Mouse (Mus musculus): ENCODE measurements at regions not wholly inside any gene's neighbourhood (a gene's known extent, or its start where the extent isn't known, plus 50 kb on each side); places are given as distances from the start of the nearest gene placed in this dataset.

DNA sequence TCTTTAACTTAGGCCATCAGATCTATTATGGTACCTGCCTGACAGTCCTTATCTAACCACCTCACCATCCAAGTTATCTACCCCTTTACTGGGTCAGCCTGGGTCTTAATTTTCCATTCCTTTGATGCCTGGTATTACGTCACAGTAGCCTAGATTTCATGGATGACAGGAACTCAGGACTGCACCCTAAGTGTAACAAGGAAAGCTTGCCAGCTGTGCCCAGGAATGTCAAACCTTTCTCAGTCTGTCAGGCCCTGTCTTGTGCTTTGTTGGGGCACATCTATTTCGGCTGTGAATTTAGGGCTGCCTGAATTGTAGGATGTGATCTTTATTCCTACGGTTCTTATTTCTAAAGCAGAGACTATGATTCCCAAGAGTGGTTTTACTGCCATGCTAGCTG, 94.6 kb upstream of the Arhgap5 start:
- Histone ChIP-seq H3K4me3 (ENCODE audit: low read depth, low read length) (no peak overlapping the region), H3K9me3 (ENCODE audit: control insufficient read depth, low read length) (no peaks in the 10 kb centered on the region), H3K36me3 (ENCODE audit: control insufficient read depth, insufficient read depth, low read length) (no peaks in the 10 kb centered on the region), H3K9ac (ENCODE audit: low read length) (no peak overlapping the region), H3K27ac (ENCODE audit: low read depth, low read length) (no peak overlapping the region), H3K4me2 (ENCODE audit: low read depth) (no peak overlapping the region), H3K27me3 (ENCODE audit: control insufficient read depth, insufficient read depth, low read length) (no peaks in the 10 kb centered on the region), H3K4me1 (ENCODE audit: control insufficient read depth, insufficient read depth, low read length) (0 out of 2 replicates have a peak, but pooled peaks cover 5% of the 10 kb centered on the region)
- no peak for ATAC-seq (ENCODE audit: insufficient read depth, low FRiP score, low TSS enrichment)
- WGBS = 82% methylated on average over 3 of the region's 3 CpGs
- DNase-seq (ENCODE audit: low spot score) = no peak

- H3K4me1 ChIP-seq (ENCODE audit: control insufficient read depth, insufficient read depth, low read length) = 0 out of 2 replicates have a peak, but pooled peaks cover 5% of the 10 kb centered on the region
- no peak overlapping the region for H3K27ac ChIP-seq (ENCODE audit: low read depth, low read length)
These were observed 91.6 kb upstream of the Arhgap5 start for GRCm38 (mm10) chr12:52412172-52412571.

DNA sequence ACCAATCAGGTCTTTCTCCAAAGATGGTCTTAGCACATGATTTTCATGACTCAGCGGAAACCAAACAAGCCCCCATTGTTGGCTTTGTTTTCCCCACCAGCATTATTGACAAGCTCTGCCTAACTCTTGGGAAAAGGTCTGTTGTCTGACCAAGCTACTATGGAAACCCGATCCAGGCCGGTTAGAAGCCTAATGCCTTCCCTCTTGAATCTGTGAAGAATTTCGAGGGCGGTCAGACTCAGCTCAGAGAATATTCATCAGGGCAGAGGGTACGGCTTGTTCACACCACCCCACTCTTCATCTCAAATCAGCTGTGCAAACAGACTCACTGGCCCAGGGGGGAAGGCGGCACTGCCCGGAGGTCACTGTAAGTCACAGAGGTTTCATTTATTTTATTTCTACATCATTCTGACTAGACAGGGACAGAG, 90.7 kb upstream of the Arhgap5 start:
- Histone ChIP-seq H3K4me2 (ENCODE audit: low read depth) (0 out of 2 replicates have a peak overlapping the region, but pooled peaks have one; percentile 9), H3K4me3 (ENCODE audit: low read depth, low read length) (no peak overlapping the region), H3K4me1 (ENCODE audit: control insufficient read depth, insufficient read depth, low read length) (0 out of 2 replicates have a peak, but pooled peaks cover 5% of the 10 kb centered on the region), H3K27ac (ENCODE audit: low read depth, low read length) (peak overlapping the region; percentile 60; the same call in 1 of the 2 replicates), H3K27me3 (ENCODE audit: control insufficient read depth, insufficient read depth, low read length) (no peaks in the 10 kb centered on the region), H3K9me3 (ENCODE audit: control insufficient read depth, low read length) (no peaks in the 10 kb centered on the region), H3K36me3 (ENCODE audit: control insufficient read depth, insufficient read depth, low read length) (no peaks in the 10 kb centered on the region), H3K9ac (ENCODE audit: low read length) (no peak overlapping the region)
- 21% methylated on average over 8 of the region's 8 CpGs for WGBS
- DNase-seq (ENCODE audit: low spot score) = peak; percentile 66
- peak; percentile 16; the same call in 1 of the 2 replicates for ATAC-seq (ENCODE audit: insufficient read depth, low FRiP score, low TSS enrichment)

More at GRCm38 (mm10) chr12:52412172-52412571, 91.6 kb upstream of the Arhgap5 start:
- DNase-seq (ENCODE audit: low spot score) = no peak
- ATAC-seq (ENCODE audit: insufficient read depth, low FRiP score, low TSS enrichment) = no peak
- no peaks in the 10 kb centered on the region for H3K27me3 ChIP-seq (ENCODE audit: control insufficient read depth, insufficient read depth, low read length)
- no peak overlapping the region for H3K4me2 ChIP-seq (ENCODE audit: low read depth)
- H3K9ac ChIP-seq (ENCODE audit: low read length) = no peak overlapping the region
- H3K4me3 ChIP-seq (ENCODE audit: low read depth, low read length) = no peak overlapping the region
- no peaks in the 10 kb centered on the region for H3K9me3 ChIP-seq (ENCODE audit: control insufficient read depth, low read length)
- WGBS = 70% methylated on average over 4 of the region's 4 CpGs
- no peaks in the 10 kb centered on the region for H3K36me3 ChIP-seq (ENCODE audit: control insufficient read depth, insufficient read depth, low read length)

- DNase-seq (ENCODE audit: low spot score) (no peak), ATAC-seq (ENCODE audit: insufficient read depth, low FRiP score, low TSS enrichment) (no peak)
- Histone ChIP-seq H3K36me3 (ENCODE audit: control insufficient read depth, insufficient read depth, low read length) (no peaks in the 10 kb centered on the region), H3K9me3 (ENCODE audit: control insufficient read depth, low read length) (no peaks in the 10 kb centered on the region), H3K27me3 (ENCODE audit: control insufficient read depth, insufficient read depth, low read length) (no peaks in the 10 kb centered on the region), H3K4me3 (ENCODE audit: low read depth, low read length) (no peak overlapping the region), H3K27ac (ENCODE audit: low read depth, low read length) (no peak overlapping the region), H3K4me2 (ENCODE audit: low read depth) (no peak overlapping the region), H3K4me1 (ENCODE audit: control insufficient read depth, insufficient read depth, low read length) (no peaks in the 10 kb centered on the region), H3K9ac (ENCODE audit: low read length) (no peak overlapping the region)
- WGBS = 89% methylated on average over 1 of the region's 1 CpGs
These were observed 81.0 kb upstream of the Arhgap5 start for GRCm38 (mm10) chr12:52422729-52423128.

DNA sequence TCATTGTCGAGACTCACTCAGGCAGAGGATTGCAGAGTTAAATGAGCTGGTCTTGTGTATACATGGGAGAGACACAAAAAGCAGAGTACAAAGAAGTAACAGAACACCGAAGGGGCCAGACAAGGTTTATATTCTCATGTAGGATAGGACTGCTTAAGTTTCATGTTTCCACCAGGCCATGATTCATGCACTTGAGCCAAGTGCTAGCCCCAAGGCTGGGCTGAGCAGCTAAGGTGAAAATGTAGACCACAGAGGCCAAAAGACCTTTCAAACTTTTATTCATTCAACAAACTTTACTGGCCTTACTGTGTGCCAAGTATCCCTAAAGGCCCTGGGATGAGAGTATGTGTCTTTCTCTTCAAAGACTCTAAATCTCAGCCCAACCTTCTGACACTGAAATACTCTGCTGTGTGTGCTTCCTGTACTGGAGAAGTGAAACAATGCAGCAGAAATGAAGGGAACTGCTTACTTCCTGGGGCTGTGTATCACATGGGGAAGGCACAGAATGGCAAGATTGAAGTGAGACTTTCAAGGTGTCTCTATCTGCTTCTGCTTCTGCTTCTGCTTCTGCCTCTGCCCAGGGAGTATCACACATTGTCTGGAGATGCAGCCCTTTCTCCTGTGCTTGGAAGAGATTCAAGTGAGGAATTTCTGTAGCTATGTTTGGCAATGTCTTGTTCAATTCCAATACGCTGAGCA, 79.3 kb upstream of the Arhgap5 start:
- ATAC-seq (ENCODE audit: insufficient read depth, low FRiP score, low TSS enrichment) (no peak), DNase-seq (ENCODE audit: low spot score) (no peak)
- H3K4me1 ChIP-seq (ENCODE audit: control insufficient read depth, insufficient read depth, low read length) = no peaks in the 10 kb centered on the region
- H3K27ac ChIP-seq (ENCODE audit: low read depth, low read length) = no peak overlapping the region
- 90% methylated on average over 3 of the region's 3 CpGs for WGBS
- H3K27me3 ChIP-seq (ENCODE audit: control insufficient read depth, insufficient read depth, low read length) = no peaks in the 10 kb centered on the region
- H3K4me3 ChIP-seq (ENCODE audit: low read depth, low read length) = no peak overlapping the region
- H3K9ac ChIP-seq (ENCODE audit: low read length) = no peak overlapping the region
- H3K9me3 ChIP-seq (ENCODE audit: control insufficient read depth, low read length) = no peaks in the 10 kb centered on the region
- no peaks in the 10 kb centered on the region for H3K36me3 ChIP-seq (ENCODE audit: control insufficient read depth, insufficient read depth, low read length)
- H3K4me2 ChIP-seq (ENCODE audit: low read depth) = no peak overlapping the region

GRCm38 (mm10) chr12:52429935-52430334, 73.8 kb upstream of the Arhgap5 start:
- no peak for DNase-seq (ENCODE audit: low spot score)
- no peak for ATAC-seq (ENCODE audit: insufficient read depth, low FRiP score, low TSS enrichment)
- Histone ChIP-seq H3K9ac (ENCODE audit: low read length) (no peak overlapping the region), H3K27me3 (ENCODE audit: control insufficient read depth, insufficient read depth, low read length) (no peaks in the 10 kb centered on the region), H3K4me3 (ENCODE audit: low read depth, low read length) (no peak overlapping the region), H3K27ac (ENCODE audit: low read depth, low read length) (no peak overlapping the region), H3K4me2 (ENCODE audit: low read depth) (no peak overlapping the region), H3K4me1 (ENCODE audit: control insufficient read depth, insufficient read depth, low read length) (no peaks in the 10 kb centered on the region), H3K36me3 (ENCODE audit: control insufficient read depth, insufficient read depth, low read length) (no peaks in the 10 kb centered on the region), H3K9me3 (ENCODE audit: control insufficient read depth, low read length) (no peaks in the 10 kb centered on the region)
- 79% methylated on average over 5 of the region's 5 CpGs for WGBS

- WGBS = 90% methylated on average over 3 of the region's 3 CpGs
- DNase-seq (ENCODE audit: low spot score) = no peak
These were observed 71.8 kb upstream of the Arhgap5 start for GRCm38 (mm10) chr12:52431933-52432332.

GRCm38 (mm10) chr12:52434021-52434420, 69.8 kb upstream of the Arhgap5 start:
- ATAC-seq (ENCODE audit: insufficient read depth, low FRiP score, low TSS enrichment) = no peak
- Histone ChIP-seq H3K9me3 (ENCODE audit: control insufficient read depth, low read length) (no peaks in the 10 kb centered on the region), H3K9ac (ENCODE audit: low read length) (no peak overlapping the region), H3K27me3 (ENCODE audit: control insufficient read depth, insufficient read depth, low read length) (no peaks in the 10 kb centered on the region), H3K4me3 (ENCODE audit: low read depth, low read length) (no peak overlapping the region), H3K4me1 (ENCODE audit: control insufficient read depth, insufficient read depth, low read length) (no peaks in the 10 kb centered on the region), H3K4me2 (ENCODE audit: low read depth) (no peak overlapping the region), H3K27ac (ENCODE audit: low read depth, low read length) (no peak overlapping the region), H3K36me3 (ENCODE audit: control insufficient read depth, insufficient read depth, low read length) (no peaks in the 10 kb centered on the region)
- DNase-seq (ENCODE audit: low spot score) = no peak
- 81% methylated on average over 2 of the region's 2 CpGs for WGBS

More at GRCm38 (mm10) chr12:52431933-52432332, 71.8 kb upstream of the Arhgap5 start:
- no peaks in the 10 kb centered on the region for H3K36me3 ChIP-seq (ENCODE audit: control insufficient read depth, insufficient read depth, low read length)
- no peak overlapping the region for H3K4me3 ChIP-seq (ENCODE audit: low read depth, low read length)
- ATAC-seq (ENCODE audit: insufficient read depth, low FRiP score, low TSS enrichment) = no peak
- no peak overlapping the region for H3K27ac ChIP-seq (ENCODE audit: low read depth, low read length)
- H3K27me3 ChIP-seq (ENCODE audit: control insufficient read depth, insufficient read depth, low read length) = no peaks in the 10 kb centered on the region
- H3K9ac ChIP-seq (ENCODE audit: low read length) = no peak overlapping the region
- no peak overlapping the region for H3K4me2 ChIP-seq (ENCODE audit: low read depth)
- no peaks in the 10 kb centered on the region for H3K9me3 ChIP-seq (ENCODE audit: control insufficient read depth, low read length)
- no peaks in the 10 kb centered on the region for H3K4me1 ChIP-seq (ENCODE audit: control insufficient read depth, insufficient read depth, low read length)

DNA sequence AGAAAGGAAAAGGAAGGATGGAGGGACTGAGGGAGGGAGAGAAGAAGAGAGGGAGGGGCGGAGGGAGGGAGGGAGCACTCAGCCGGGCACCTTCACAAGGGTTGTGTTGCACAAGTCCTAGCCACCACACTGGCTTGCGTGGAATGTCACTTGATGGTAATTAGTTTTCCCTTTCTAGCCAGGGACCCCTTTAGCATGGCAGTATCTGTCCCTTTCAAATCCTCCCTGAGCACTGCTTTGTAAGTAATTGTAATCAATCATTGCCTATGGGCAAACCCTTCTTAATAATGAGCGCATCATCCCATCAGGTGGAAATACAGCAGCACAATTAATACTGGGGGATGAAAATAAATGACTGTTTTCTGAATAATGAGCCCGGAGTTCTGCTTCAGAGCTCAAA, 68.5 kb upstream of the Arhgap5 start:
- WGBS = 66% methylated on average over 5 of the region's 5 CpGs
- Histone ChIP-seq H3K36me3 (ENCODE audit: control insufficient read depth, insufficient read depth, low read length) (no peaks in the 10 kb centered on the region), H3K27me3 (ENCODE audit: control insufficient read depth, insufficient read depth, low read length) (no peaks in the 10 kb centered on the region), H3K4me1 (ENCODE audit: control insufficient read depth, insufficient read depth, low read length) (no peaks in the 10 kb centered on the region), H3K4me3 (ENCODE audit: low read depth, low read length) (no peak overlapping the region), H3K4me2 (ENCODE audit: low read depth) (no peak overlapping the region), H3K27ac (ENCODE audit: low read depth, low read length) (no peak overlapping the region), H3K9me3 (ENCODE audit: control insufficient read depth, low read length) (no peaks in the 10 kb centered on the region), H3K9ac (ENCODE audit: low read length) (no peak overlapping the region)
- DNase-seq (ENCODE audit: low spot score) (no peak), ATAC-seq (ENCODE audit: insufficient read depth, low FRiP score, low TSS enrichment) (no peak)

Data from neural tube, embryonic 11.5 days (tissue).